Mouse (Mus musculus): ENCODE data around the gene Acvr2b.
"Not testable (repeated sequence)": the region's sequence is repeated elsewhere in the genome, so short reads cannot be mapped to it uniquely, and the experiment has no call there.

Gene Acvr2b

GRCm38 (mm10) chr9:119401801-119402214 lies at the start of gene Acvr2b:
Gene Acvr2b, plus strand, starts transcription at chr9:119402118.
- DNase-seq (ENCODE audit: low spot score): peak; percentile 61

- DNase-seq (ENCODE audit: low spot score): no peak
Observed at GRCm38 (mm10) chr9:119353926-119354325, 48.0 kb upstream of the Acvr2b start.

GRCm38 (mm10) chr9:119355943-119356342 lies 46.0 kb upstream of the Acvr2b start:
- DNase-seq (ENCODE audit: low spot score): no peak

DNA sequence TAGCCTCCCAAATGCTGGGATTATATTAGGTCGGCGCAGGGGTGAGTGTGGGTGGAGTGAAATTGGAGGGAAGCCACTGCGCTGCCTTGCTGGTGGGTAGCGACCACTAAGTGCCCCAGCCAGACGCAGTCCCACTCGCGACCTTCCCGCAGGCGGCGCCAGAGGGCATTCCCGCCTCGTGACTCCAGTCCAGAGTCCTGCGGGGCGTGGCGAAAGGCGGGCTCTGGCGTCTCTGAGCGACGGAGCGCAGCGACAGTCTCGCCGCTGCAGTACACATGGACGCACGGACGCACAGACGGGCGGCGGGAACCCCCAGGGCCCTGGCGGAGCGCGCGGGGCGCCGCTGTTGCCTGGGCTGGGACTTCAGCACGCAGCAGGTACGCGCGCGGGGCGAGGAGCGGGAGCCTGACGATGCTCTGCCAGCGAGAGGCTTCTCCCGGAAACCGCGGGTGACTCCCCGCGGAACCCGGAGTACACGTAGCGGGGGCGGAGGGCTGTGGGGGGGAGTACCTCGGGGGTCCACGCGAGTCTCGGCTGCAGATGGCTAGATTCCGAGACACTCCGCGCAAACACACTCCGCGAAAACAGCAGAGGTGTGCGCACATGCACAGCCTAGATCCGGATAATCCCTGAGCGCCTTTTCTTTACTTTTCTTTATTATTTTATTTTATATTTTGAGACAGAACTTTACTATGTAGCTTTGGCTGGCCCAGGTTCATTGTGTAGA lies 44.4 kb upstream of the Acvr2b start, which contains the start of gene Xylb:
Gene Xylb (plus strand): TSS at position 51 of the 727 bp plus-strand sequence.
- peak; percentile 81 for DNase-seq (ENCODE audit: low spot score)

DNA sequence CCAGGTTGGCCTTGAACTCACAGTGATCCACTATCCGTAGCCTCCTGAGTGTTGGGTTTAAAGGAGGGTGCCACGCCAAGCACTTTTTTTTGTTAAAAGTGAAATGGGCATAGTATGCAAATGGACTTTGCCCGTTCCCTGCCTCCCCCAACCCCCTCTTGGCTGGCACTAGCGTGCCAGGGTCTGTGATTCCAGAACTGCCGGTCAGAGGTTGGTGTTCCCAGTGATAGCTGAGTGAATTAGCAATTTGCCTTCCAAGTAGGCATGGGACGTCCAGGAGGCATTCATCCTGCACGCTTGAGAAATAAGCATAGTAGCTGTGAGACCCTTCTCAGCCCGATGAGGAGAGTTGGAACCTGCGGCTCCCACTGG lies 43.9 kb upstream of the Acvr2b start:
- no peak for DNase-seq (ENCODE audit: low spot score)

DNA sequence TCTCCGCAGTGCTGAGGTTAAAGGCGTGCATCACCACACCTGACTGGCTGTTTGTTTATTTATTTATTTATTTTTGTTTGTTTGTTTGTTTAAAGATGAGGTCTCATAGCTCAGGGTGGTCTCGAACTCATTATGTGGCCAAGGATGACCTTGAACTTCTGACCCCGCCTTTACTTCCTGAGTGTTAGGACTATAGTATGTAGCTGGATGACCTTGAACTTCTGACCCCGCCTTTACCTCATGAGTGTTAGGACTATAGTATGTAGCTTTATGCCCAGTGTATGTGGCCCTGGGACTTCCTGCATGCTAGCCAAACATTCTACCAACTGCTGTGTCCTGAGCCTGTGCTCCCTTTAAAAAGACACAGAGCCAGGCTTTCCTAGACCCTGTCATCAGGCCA lies 40.5 kb upstream of the Acvr2b start:
- no peak for DNase-seq (ENCODE audit: low spot score)

DNA sequence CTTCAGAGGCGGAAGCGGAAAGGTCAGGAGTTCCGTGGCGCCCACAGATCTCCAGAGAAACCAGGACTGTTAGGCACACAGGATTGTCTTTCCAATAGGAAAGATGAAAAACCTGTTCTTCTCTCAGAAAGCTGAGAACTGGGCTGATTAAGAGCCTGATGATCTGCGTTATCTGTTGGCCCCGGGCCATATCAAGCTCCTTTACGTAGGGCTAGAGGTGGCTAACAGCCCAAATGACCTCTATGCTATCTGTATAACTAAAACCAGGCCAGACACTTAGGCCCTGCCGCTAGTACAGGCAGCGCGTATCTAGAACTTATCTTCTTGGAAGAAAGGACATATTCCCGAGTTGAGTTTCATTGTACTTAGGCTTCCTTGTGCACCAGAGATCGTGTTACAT lies 38.7 kb upstream of the Acvr2b start:
- DNase-seq (ENCODE audit: low spot score): no peak

- no peak for DNase-seq (ENCODE audit: low spot score)
Observed at GRCm38 (mm10) chr9:119365284-119365683, 36.6 kb upstream of the Acvr2b start, which contains the start of gene Slc22a14. Gene Slc22a14, minus strand, starts transcription at chr9:119365553.

DNA sequence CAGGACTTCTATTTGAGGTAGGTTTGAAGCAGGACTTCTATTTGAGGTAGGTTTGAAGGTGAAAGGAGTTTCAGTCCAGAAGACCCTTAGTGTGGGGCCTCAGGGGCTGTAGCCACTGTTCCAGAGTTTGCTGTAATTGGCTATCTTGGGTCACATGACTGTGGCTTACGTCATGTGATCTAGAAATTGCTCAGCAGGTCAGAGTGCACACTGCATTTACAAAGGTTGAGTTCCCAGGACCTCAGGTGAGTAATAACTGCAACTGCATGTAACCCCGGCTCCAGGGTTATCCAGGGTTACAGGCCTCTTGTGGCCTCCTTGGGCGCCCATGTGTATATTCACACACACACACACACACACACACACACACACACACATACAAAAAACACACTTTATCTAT lies 33.6 kb upstream of the Acvr2b start:
- DNase-seq (ENCODE audit: low spot score): no peak

GRCm38 (mm10) chr9:119370770-119371169 lies 31.1 kb upstream of the Acvr2b start:
- not testable (repeated sequence) for DNase-seq (ENCODE audit: low spot score)

- DNase-seq (ENCODE audit: low spot score): no peak
Observed at GRCm38 (mm10) chr9:119371251-119371650, 30.7 kb upstream of the Acvr2b start.

DNA sequence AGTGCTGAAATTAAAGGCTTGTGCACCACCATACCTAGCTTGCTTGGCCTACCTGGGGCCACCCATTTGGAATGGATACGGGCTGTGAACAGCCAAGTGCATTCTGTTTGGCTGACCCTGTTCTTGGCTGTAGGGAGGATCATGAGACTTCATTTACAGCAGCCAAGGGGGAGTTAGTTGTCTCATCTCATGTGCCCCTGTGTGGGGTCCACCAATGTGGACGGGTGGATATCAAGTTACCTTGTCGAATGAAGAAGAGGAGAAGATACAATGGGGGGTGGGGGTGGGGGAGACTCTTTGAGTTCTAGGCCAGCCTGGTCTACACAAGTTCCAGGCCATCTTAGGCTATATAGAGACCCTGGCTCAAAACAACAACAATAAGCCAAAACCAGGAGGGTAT lies 26.9 kb upstream of the Acvr2b start:
- DNase-seq (ENCODE audit: low spot score): no peak

DNA sequence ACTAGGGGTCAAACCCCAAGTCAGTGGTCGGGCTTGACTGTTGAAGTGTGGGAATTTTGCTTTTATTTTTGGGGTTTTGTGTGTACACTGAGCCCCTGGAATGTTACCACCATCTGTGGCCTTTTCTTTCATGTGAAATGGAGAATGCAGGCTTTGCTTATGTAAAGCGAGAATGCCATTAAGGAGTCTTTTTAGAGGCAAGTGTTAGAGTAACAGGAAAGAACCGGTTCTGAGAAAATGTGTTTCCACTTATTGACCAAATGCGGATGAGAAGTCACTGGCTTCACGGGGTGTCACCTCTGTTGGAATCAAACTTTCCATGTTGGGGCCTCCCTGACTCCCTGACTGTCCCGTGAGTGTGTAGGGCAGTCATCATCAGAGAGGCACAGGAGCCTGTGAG lies 26.4 kb upstream of the Acvr2b start:
- no peak for DNase-seq (ENCODE audit: low spot score)

DNA sequence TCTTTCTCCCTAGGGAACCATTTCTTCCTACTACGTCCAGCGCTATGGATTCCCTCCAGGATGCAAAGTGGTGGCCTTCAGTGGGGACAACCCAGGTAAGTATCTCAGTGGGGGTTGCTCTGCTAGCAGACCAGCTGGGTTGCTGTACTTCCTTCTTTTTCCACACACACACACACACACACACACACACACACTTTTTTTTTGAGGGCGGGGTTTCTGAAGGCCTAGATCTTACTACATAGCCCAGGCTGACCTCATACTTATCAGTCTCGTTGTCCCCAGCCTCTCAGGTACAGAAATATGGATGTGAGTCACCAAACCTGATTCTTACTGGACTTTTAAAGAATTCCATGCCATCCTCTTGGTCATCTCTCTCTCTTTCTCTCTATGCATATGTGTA lies 23.7 kb upstream of the Acvr2b start:
- no peak for DNase-seq (ENCODE audit: low spot score)

GRCm38 (mm10) chr9:119382603-119383002 lies 19.3 kb upstream of the Acvr2b start:
- no peak for DNase-seq (ENCODE audit: low spot score)

- no peak for DNase-seq (ENCODE audit: low spot score)
Observed at GRCm38 (mm10) chr9:119388956-119389355, 13.0 kb upstream of the Acvr2b start.

GRCm38 (mm10) chr9:119390214-119390613 lies 11.7 kb upstream of the Acvr2b start:
- DNase-seq (ENCODE audit: low spot score): no peak

- no peak for DNase-seq (ENCODE audit: low spot score)
Observed at GRCm38 (mm10) chr9:119394808-119395207, 7.1 kb upstream of the Acvr2b start.

GRCm38 (mm10) chr9:119401351-119401750 lies 567 bp upstream of the Acvr2b start:
- DNase-seq (ENCODE audit: low spot score): no peak

DNA sequence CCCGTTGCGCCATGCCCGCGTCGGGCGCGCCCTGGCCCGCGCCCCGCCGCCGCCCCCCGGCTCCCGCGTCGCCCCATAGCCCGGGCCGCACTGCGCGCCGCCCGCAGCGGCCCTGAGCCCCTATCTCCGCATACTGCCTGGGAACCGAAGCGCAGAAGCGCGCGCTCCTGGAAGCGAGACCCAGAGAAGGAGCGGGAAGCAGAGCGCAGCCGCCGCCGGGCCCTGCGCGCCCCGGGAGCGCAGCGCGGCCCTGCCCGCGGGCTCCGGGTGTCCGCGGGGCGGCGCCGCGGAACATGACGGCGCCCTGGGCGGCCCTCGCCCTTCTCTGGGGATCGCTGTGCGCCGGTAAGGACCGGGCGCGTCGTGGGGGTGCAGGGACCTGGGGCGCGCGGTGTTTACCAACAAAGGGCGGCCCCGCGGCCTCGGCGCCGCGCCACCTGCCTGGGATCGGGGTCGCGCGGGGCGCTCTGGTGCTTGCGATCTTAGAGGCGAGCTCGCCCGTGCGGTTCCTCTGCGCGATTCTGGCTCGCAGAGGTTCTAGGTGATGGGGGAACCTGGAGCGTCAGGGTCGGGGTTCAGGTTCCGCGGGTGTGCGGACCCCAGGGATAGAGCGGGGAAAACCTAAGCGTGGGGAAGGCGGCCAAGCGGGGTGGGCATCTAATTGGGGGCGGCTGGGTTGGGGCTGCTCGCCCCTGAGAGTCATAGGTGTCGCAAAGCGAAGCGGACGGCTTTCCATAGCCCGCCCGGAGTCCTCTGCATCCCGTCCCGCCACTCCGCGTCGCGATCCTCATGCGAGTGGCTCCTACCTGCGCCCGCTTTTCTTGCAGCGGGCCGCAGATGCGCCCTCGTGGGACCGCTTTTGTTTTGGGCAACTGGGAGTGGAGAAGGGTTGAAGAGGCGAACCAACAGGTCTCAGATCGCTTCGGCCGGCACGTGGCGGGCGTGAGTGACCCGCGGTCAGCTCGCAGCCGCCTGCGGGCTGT lies 626 bp downstream of the Acvr2b start:
- peak; percentile 5 for DNase-seq (ENCODE audit: low spot score)

DNA sequence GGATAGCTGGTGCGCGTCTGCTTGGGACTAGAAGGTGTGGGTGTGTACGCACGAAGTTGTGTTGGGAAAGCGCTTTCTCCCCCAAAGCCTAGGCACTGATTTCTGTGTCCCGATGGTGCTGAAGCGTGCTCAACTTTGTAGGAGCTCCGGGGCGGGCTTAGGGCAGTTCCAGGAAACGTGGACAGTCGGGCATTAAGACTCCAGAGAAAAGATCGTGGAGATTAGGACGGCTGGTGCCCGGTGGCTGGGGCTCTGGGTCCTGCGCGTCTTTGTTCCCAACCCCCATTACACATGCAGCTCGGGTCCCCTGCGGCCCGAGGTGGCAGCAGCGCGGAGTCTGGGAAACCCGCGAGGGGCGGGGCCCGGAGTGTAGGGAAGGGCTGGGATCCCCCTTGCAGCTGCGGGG lies 1.3 kb downstream of the Acvr2b start:
- DNase-seq (ENCODE audit: low spot score): no peak

- DNase-seq (ENCODE audit: low spot score): no peak
Observed at GRCm38 (mm10) chr9:119404090-119404489, 2.2 kb downstream of the Acvr2b start.

GRCm38 (mm10) chr9:119407884-119408283 lies 6.0 kb downstream of the Acvr2b start:
- DNase-seq (ENCODE audit: low spot score): no peak

Data from T-cell, adult 2 months (primary cell).